ENCODE assay signal across 8 mouse cellular contexts in the genomic region with DNA sequence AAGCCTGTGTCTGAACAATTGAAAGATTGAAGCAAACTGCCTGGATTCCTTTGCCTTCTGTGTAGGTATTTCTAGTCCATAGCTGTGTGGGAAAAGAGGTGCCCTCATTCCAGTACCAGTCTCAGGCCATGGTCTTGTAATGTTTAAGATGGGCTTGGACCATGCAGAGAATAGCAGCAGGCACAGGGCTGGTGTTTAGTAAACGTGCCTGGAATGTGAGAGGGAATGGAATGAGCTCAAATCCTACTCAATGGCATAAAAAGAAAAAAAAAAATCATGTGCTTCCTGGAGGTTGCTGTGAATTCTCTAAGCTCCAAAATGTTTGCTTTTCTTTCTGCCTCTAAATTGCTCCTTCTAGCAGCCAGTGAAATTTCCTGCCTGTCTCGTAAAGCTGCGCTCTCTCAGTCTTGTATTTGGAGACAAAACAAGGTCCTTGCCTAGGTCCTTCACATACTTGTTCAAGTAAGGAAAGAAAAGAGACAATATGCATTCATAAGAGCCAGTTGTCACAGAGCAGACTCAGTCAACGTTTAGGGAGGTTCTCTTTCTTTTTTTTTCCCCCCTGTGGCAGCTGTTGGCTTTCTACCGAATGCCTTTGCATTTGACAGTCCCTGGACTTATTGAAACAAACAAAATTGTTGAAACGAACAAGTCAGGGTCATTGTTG.
DNase-seq lines count a peak whose midpoint lies in the region; ATAC-seq and TF ChIP-seq lines count a peak whose summit lies in the region.
"Had no signal": no experiment of that assay in that cellular context is flagged by ENCODE, and none has a peak within 500 bp of the region (broad histone marks: within the 10 kb centered on the region; RNA-seq: fewer than 3 reads in every experiment).

No protein-coding gene starts in this region.

- peaks cover 10% of the 10 kb centered on the region; the same call in 1 of the 2 replicates for H3K4me1 ChIP-seq in kidney, embryonic 16.5 days (ENCODE audit: insufficient read depth, low read length)
- H3K4me1 ChIP-seq in forebrain, embryonic 15.5 days = peaks cover 20% of the 10 kb centered on the region
- 0 out of 2 replicates have a peak, but pooled peaks cover 3% of the 10 kb centered on the region for H3K4me1 ChIP-seq in intestine, embryonic 15.5 days (replicated peaks)
- H3K4me1 ChIP-seq in olfactory bulb, adult 2 months (ENCODE audit: control insufficient read depth, insufficient read depth, low read length) = peaks cover 7% of the 10 kb centered on the region

- TF ChIP-seq POLR2A in olfactory bulb, adult 2 months (IDR thresholded peaks at IDR 0.05; ENCODE audit: insufficient read depth, low read depth, low read length) = no peak

- peak overlapping the region; percentile 78 for H3K27ac ChIP-seq in kidney, embryonic 16.5 days (ENCODE audit: low read length)
- H3K27ac ChIP-seq in forebrain, embryonic 15.5 days (replicated peaks) = peak overlapping the region; percentile 57
- H3K27ac ChIP-seq in intestine, embryonic 15.5 days = 0 out of 2 replicates have a peak overlapping the region, but pooled peaks have one; percentile 32
- H3K27ac ChIP-seq in olfactory bulb, adult 2 months (ENCODE audit: insufficient read depth, low read depth, low read length) = peak overlapping the region; percentile 30

- TF ChIP-seq CTCF in olfactory bulb, adult 2 months (IDR thresholded peaks at IDR 0.05; ENCODE audit: insufficient read depth, low read depth, low read length) = no peak

- WGBS in kidney, embryonic 16.5 days = 35% methylated on average over 6 of the region's 6 CpGs
- WGBS in forebrain, embryonic 15.5 days = 12% methylated on average over 6 of the region's 6 CpGs
- 24% methylated on average over 6 of the region's 6 CpGs for WGBS in intestine, embryonic 15.5 days
- 24% methylated on average over 6 of the region's 6 CpGs for WGBS in olfactory bulb, adult 2 months

- no peaks in the 10 kb centered on the region for H3K9me3 ChIP-seq in kidney, embryonic 16.5 days (ENCODE audit: low read length)
- H3K9me3 ChIP-seq in forebrain, embryonic 15.5 days = no peaks in the 10 kb centered on the region
- no peaks in the 10 kb centered on the region for H3K9me3 ChIP-seq in intestine, embryonic 15.5 days

- no peak for DNase-seq in kidney, adult 11 months
- no peak for DNase-seq in cerebellum, adult 11-12 months
- no peak for DNase-seq in cerebellum, postnatal 36 days

- H3K27me3 ChIP-seq in kidney, embryonic 16.5 days (ENCODE audit: insufficient read depth, low read length) = no peaks in the 10 kb centered on the region
- H3K27me3 ChIP-seq in forebrain, embryonic 15.5 days = no peaks in the 10 kb centered on the region
- no peaks in the 10 kb centered on the region for H3K27me3 ChIP-seq in intestine, embryonic 15.5 days (replicated peaks)

- no peak for ATAC-seq in kidney, embryonic 16.5 days (ENCODE audit: low FRiP score, low TSS enrichment)
- ATAC-seq in forebrain, embryonic 15.5 days (replicated peaks) = peak; percentile 47; the same call in 1 of the 2 replicates
- no peak for ATAC-seq in intestine, embryonic 15.5 days

- no peak overlapping the region for H3K4me2 ChIP-seq in kidney, embryonic 16.5 days (replicated peaks; ENCODE audit: low read depth, low read length)
- peak overlapping the region; percentile 11; the same call in 1 of the 2 replicates for H3K4me2 ChIP-seq in forebrain, embryonic 15.5 days (replicated peaks)
- H3K4me2 ChIP-seq in intestine, embryonic 15.5 days (replicated peaks) = no peak overlapping the region
- H3K4me2 ChIP-seq: liver, embryonic 11.5 days had no signal

- H3K9ac ChIP-seq in kidney, embryonic 16.5 days (replicated peaks; ENCODE audit: low read length) = no peak overlapping the region
- no peak overlapping the region for H3K9ac ChIP-seq in forebrain, embryonic 15.5 days (replicated peaks)
- no peak overlapping the region for H3K9ac ChIP-seq in intestine, embryonic 15.5 days

- no peak overlapping the region for H3K4me3 ChIP-seq in kidney, embryonic 16.5 days (ENCODE audit: low read length)
- no peak overlapping the region for H3K4me3 ChIP-seq in forebrain, embryonic 15.5 days
- no peak overlapping the region for H3K4me3 ChIP-seq in intestine, embryonic 15.5 days (replicated peaks)
- H3K4me3 ChIP-seq in olfactory bulb, adult 2 months (ENCODE audit: insufficient read depth, low read depth, low read length) = no peak overlapping the region

- no peaks in the 10 kb centered on the region for H3K36me3 ChIP-seq in kidney, embryonic 16.5 days (ENCODE audit: insufficient read depth, low read length)
- no peaks in the 10 kb centered on the region for H3K36me3 ChIP-seq in forebrain, embryonic 15.5 days
- no peaks in the 10 kb centered on the region for H3K36me3 ChIP-seq in intestine, embryonic 15.5 days
